Mouse (Mus musculus): ENCODE results near the gene Klk1b8. TPM values are rescaled to one million over a fixed set of nuclear protein-coding genes. Genes with fewer than 3 reads are reported as not detected.
"Not testable (repeated sequence)": the region's sequence is repeated elsewhere in the genome, so short reads cannot be mapped to it uniquely, and the experiment has no call there.

Gene Klk1b8
- total and polyA plus RNA-seq, 2 experiments: not detected

- Histone ChIP-seq H3K27me3 (ENCODE audit: control insufficient read depth, insufficient read depth, low read length) (no peaks in the 10 kb centered on the region), H3K79me2 (ENCODE audit: control insufficient read depth, insufficient read depth, low read length) (no peaks in the 10 kb centered on the region), H3K27ac (replicated peaks; ENCODE audit: insufficient read depth, low read depth, low read length) (no peak overlapping the region), H3K9ac (ENCODE audit: low read depth, low read length) (no peak overlapping the region), H3K4me3 (ENCODE audit: insufficient read depth, low read depth, low read length) (no peak overlapping the region), H3K4me1 (ENCODE audit: control insufficient read depth, insufficient read depth, low read length) (no peaks in the 10 kb centered on the region), H3K36me3 (ENCODE audit: control insufficient read depth, insufficient read depth, low read length) (no peaks in the 10 kb centered on the region)
- TF ChIP-seq POLR2A (IDR thresholded peaks at IDR 0.05; ENCODE audit: extremely low read depth, insufficient read depth, low read length) (no peak), CTCF (IDR thresholded peaks at IDR 0.05; ENCODE audit: low read depth, low read length) (no peak)
- WGBS: 67% methylated on average over 3 of the region's 3 CpGs
- DNase-seq (ENCODE audit: extremely low read depth, low read depth, low spot score): no peak
Observed at GRCm38 (mm10) chr7:43967058-43967457, 16.6 kb downstream of the Klk1b8 start.

GRCm38 (mm10) chr7:43967612-43968011 lies 17.1 kb downstream of the Klk1b8 start:
- DNase-seq (ENCODE audit: extremely low read depth, low read depth, low spot score): no peak
- H3K4me3 ChIP-seq (ENCODE audit: insufficient read depth, low read depth, low read length): no peak overlapping the region
- no peaks in the 10 kb centered on the region for H3K27me3 ChIP-seq (ENCODE audit: control insufficient read depth, insufficient read depth, low read length)
- H3K9ac ChIP-seq (ENCODE audit: low read depth, low read length): no peak overlapping the region
- no peaks in the 10 kb centered on the region for H3K36me3 ChIP-seq (ENCODE audit: control insufficient read depth, insufficient read depth, low read length)
- no peaks in the 10 kb centered on the region for H3K79me2 ChIP-seq (ENCODE audit: control insufficient read depth, insufficient read depth, low read length)
- H3K27ac ChIP-seq (replicated peaks; ENCODE audit: insufficient read depth, low read depth, low read length): no peak overlapping the region
- TF ChIP-seq CTCF (IDR thresholded peaks at IDR 0.05; ENCODE audit: low read depth, low read length): no peak
- no peak for TF ChIP-seq POLR2A (IDR thresholded peaks at IDR 0.05; ENCODE audit: extremely low read depth, insufficient read depth, low read length)
- 79% methylated on average over 2 of the region's 2 CpGs for WGBS
- no peaks in the 10 kb centered on the region for H3K4me1 ChIP-seq (ENCODE audit: control insufficient read depth, insufficient read depth, low read length)

- H3K4me1 ChIP-seq (ENCODE audit: control insufficient read depth, insufficient read depth, low read length); H3K27ac ChIP-seq (replicated peaks; ENCODE audit: insufficient read depth, low read depth, low read length); H3K36me3 ChIP-seq (ENCODE audit: control insufficient read depth, insufficient read depth, low read length); H3K79me2 ChIP-seq (ENCODE audit: control insufficient read depth, insufficient read depth, low read length); DNase-seq (ENCODE audit: extremely low read depth, low read depth, low spot score); H3K27me3 ChIP-seq (ENCODE audit: control insufficient read depth, insufficient read depth, low read length); H3K4me3 ChIP-seq (ENCODE audit: insufficient read depth, low read depth, low read length); H3K9ac ChIP-seq (ENCODE audit: low read depth, low read length): not testable (repeated sequence)
- 58% methylated on average over 1 of the region's 1 CpGs for WGBS
Observed at GRCm38 (mm10) chr7:43975761-43976160, 25.3 kb downstream of the Klk1b8 start, which contains the start of gene Klk1b9. Gene Klk1b9 (plus strand): TSS chr7:43976061.

GRCm38 (mm10) chr7:43985657-43986056 lies 35.2 kb downstream of the Klk1b8 start:
- no peak for DNase-seq (ENCODE audit: extremely low read depth, low read depth, low spot score)
- no peaks in the 10 kb centered on the region for H3K4me1 ChIP-seq (ENCODE audit: control insufficient read depth, insufficient read depth, low read length)
- H3K79me2 ChIP-seq (ENCODE audit: control insufficient read depth, insufficient read depth, low read length): no peaks in the 10 kb centered on the region
- no peak for TF ChIP-seq CTCF (IDR thresholded peaks at IDR 0.05; ENCODE audit: low read depth, low read length)
- H3K27ac ChIP-seq (replicated peaks; ENCODE audit: insufficient read depth, low read depth, low read length): no peak overlapping the region
- H3K4me3 ChIP-seq (ENCODE audit: insufficient read depth, low read depth, low read length): no peak overlapping the region
- H3K36me3 ChIP-seq (ENCODE audit: control insufficient read depth, insufficient read depth, low read length): no peaks in the 10 kb centered on the region
- H3K27me3 ChIP-seq (ENCODE audit: control insufficient read depth, insufficient read depth, low read length): no peaks in the 10 kb centered on the region
- H3K9ac ChIP-seq (ENCODE audit: low read depth, low read length): no peak overlapping the region

GRCm38 (mm10) chr7:43994821-43995220 lies 44.4 kb downstream of the Klk1b8 start:
- WGBS: 71% methylated on average over 1 of the region's 1 CpGs
- not testable (repeated sequence) for H3K27me3 ChIP-seq (ENCODE audit: control insufficient read depth, insufficient read depth, low read length); DNase-seq (ENCODE audit: extremely low read depth, low read depth, low spot score); H3K4me3 ChIP-seq (ENCODE audit: insufficient read depth, low read depth, low read length); H3K27ac ChIP-seq (replicated peaks; ENCODE audit: insufficient read depth, low read depth, low read length); H3K79me2 ChIP-seq (ENCODE audit: control insufficient read depth, insufficient read depth, low read length); H3K4me1 ChIP-seq (ENCODE audit: control insufficient read depth, insufficient read depth, low read length); H3K9ac ChIP-seq (ENCODE audit: low read depth, low read length); H3K36me3 ChIP-seq (ENCODE audit: control insufficient read depth, insufficient read depth, low read length)

- H3K36me3 ChIP-seq (ENCODE audit: control insufficient read depth, insufficient read depth, low read length); H3K4me1 ChIP-seq (ENCODE audit: control insufficient read depth, insufficient read depth, low read length); H3K27me3 ChIP-seq (ENCODE audit: control insufficient read depth, insufficient read depth, low read length); DNase-seq (ENCODE audit: extremely low read depth, low read depth, low spot score); H3K27ac ChIP-seq (replicated peaks; ENCODE audit: insufficient read depth, low read depth, low read length); H3K4me3 ChIP-seq (ENCODE audit: insufficient read depth, low read depth, low read length); H3K79me2 ChIP-seq (ENCODE audit: control insufficient read depth, insufficient read depth, low read length); H3K9ac ChIP-seq (ENCODE audit: low read depth, low read length): not testable (repeated sequence)
- 75% methylated on average over 4 of the region's 4 CpGs for WGBS
Observed at GRCm38 (mm10) chr7:43995577-43995976, 45.1 kb downstream of the Klk1b8 start, which contains the start of gene Klk1b11. Gene Klk1b11 (plus strand): TSS chr7:43995877.

Other genes with a start within 250 kb of the Klk1b8 start
- not detected in 2 replicates for gene Klk13, start 238.1 kb upstream of the Klk1b8 start, total RNA-seq (2014; rRNA removed)
- not detected in 2 replicates for gene Klk13, start 238.1 kb upstream of the Klk1b8 start, polyA plus RNA-seq (2012; rRNA removed)
- not detected in 2 replicates for gene Klk12, start 181.8 kb upstream of the Klk1b8 start, total RNA-seq (2014; rRNA removed)
- not detected in 2 replicates for gene Klk12, start 181.8 kb upstream of the Klk1b8 start, polyA plus RNA-seq (2012; rRNA removed)
- not detected in 2 replicates for gene Klk11, start 176.1 kb upstream of the Klk1b8 start, total RNA-seq (2014; rRNA removed)
- gene Klk11, start 176.1 kb upstream of the Klk1b8 start, polyA plus RNA-seq (2012; rRNA removed): not detected in 2 replicates
- gene Klk10, start 169.6 kb upstream of the Klk1b8 start, total RNA-seq (2014; rRNA removed): not detected in 2 replicates
- gene Klk10, start 169.6 kb upstream of the Klk1b8 start, polyA plus RNA-seq (2012; rRNA removed): not detected in 2 replicates
- not detected in 2 replicates for gene Klk9, start 158.8 kb upstream of the Klk1b8 start, total RNA-seq (2014; rRNA removed)
- not detected in 2 replicates for gene Klk9, start 158.8 kb upstream of the Klk1b8 start, polyA plus RNA-seq (2012; rRNA removed)
- 0.65 and 1.1 TPM in 2 replicates for gene Klk8, start 153.1 kb upstream of the Klk1b8 start, total RNA-seq (2014; rRNA removed)
- 0.31 TPM in 1 of 2 replicates, not detected in the other for gene Klk8, start 153.1 kb upstream of the Klk1b8 start, polyA plus RNA-seq (2012; rRNA removed)
- not detected in 2 replicates for gene Klk7, start 139.4 kb upstream of the Klk1b8 start, total RNA-seq (2014; rRNA removed)
- not detected in 2 replicates for gene Klk7, start 139.4 kb upstream of the Klk1b8 start, polyA plus RNA-seq (2012; rRNA removed)
- gene Klk6, start 126.2 kb upstream of the Klk1b8 start, total RNA-seq (2014; rRNA removed): not detected in 2 replicates
- not detected in 2 replicates for gene Klk6, start 126.2 kb upstream of the Klk1b8 start, polyA plus RNA-seq (2012; rRNA removed)
- gene Klk5, start 108.7 kb upstream of the Klk1b8 start, total RNA-seq (2014; rRNA removed): not detected in 2 replicates
- not detected in 2 replicates for gene Klk5, start 108.7 kb upstream of the Klk1b8 start, polyA plus RNA-seq (2012; rRNA removed)
- gene Klk4, start 69.5 kb upstream of the Klk1b8 start, total RNA-seq (2014; rRNA removed): not detected in 2 replicates
- gene Klk4, start 69.5 kb upstream of the Klk1b8 start, polyA plus RNA-seq (2012; rRNA removed): not detected in 2 replicates
- gene Klk15, start 16.9 kb upstream of the Klk1b8 start, total RNA-seq (2014; rRNA removed): not detected in 2 replicates
- not detected in 2 replicates for gene Klk15, start 16.9 kb upstream of the Klk1b8 start, polyA plus RNA-seq (2012; rRNA removed)
- gene Klk1b1, start 16.1 kb downstream of the Klk1b8 start, total RNA-seq (2014; rRNA removed): not detected in 2 replicates
- not detected in 2 replicates for gene Klk1b1, start 16.1 kb downstream of the Klk1b8 start, polyA plus RNA-seq (2012; rRNA removed)
- not detected in 2 replicates for gene Klk1b9, start 25.4 kb downstream of the Klk1b8 start, total RNA-seq (2014; rRNA removed)
- gene Klk1b9, start 25.4 kb downstream of the Klk1b8 start, polyA plus RNA-seq (2012; rRNA removed): not detected in 2 replicates
- not detected in 2 replicates for gene Klk1b11, start 45.2 kb downstream of the Klk1b8 start, total RNA-seq (2014; rRNA removed)
- not detected in 2 replicates for gene Klk1b11, start 45.2 kb downstream of the Klk1b8 start, polyA plus RNA-seq (2012; rRNA removed)
- not detected in 2 replicates for gene Klk1b26, start 61.5 kb downstream of the Klk1b8 start, total RNA-seq (2014; rRNA removed)
- not detected in 2 replicates for gene Klk1b26, start 61.5 kb downstream of the Klk1b8 start, polyA plus RNA-seq (2012; rRNA removed)
- not detected in 2 replicates for gene Klk1b27, start 101.6 kb downstream of the Klk1b8 start, total RNA-seq (2014; rRNA removed)
- 0.10 TPM in 1 of 2 replicates, not detected in the other for gene Klk1b27, start 101.6 kb downstream of the Klk1b8 start, polyA plus RNA-seq (2012; rRNA removed)
- gene Klk1b21, start 151.7 kb downstream of the Klk1b8 start, total RNA-seq (2014; rRNA removed): not detected in 2 replicates
- gene Klk1b21, start 151.7 kb downstream of the Klk1b8 start, polyA plus RNA-seq (2012; rRNA removed): not detected in 2 replicates
- gene Klk1b22, start 162.0 kb downstream of the Klk1b8 start, total RNA-seq (2014; rRNA removed): not detected in 2 replicates
- 0.51 TPM in 1 of 2 replicates, not detected in the other for gene Klk1b22, start 162.0 kb downstream of the Klk1b8 start, polyA plus RNA-seq (2012; rRNA removed)
- not detected in 2 replicates for gene Klk1b16, start 186.1 kb downstream of the Klk1b8 start, total RNA-seq (2014; rRNA removed)
- not detected in 2 replicates for gene Klk1b16, start 186.1 kb downstream of the Klk1b8 start, polyA plus RNA-seq (2012; rRNA removed)
- gene Klk1b24, start 237.6 kb downstream of the Klk1b8 start, total RNA-seq (2014; rRNA removed): not detected in 2 replicates
- not detected in 2 replicates for gene Klk1b24, start 237.6 kb downstream of the Klk1b8 start, polyA plus RNA-seq (2012; rRNA removed)
- not detected in 2 replicates for gene Klk1b3, start 247.5 kb downstream of the Klk1b8 start, total RNA-seq (2014; rRNA removed)
- not detected in 2 replicates for gene Klk1b3, start 247.5 kb downstream of the Klk1b8 start, polyA plus RNA-seq (2012; rRNA removed)

Measured in liver, adult 2 months (tissue).